Mouse (Mus musculus) heart, embryonic 12.5 days (tissue): ENCODE data around the gene Pde4d. TPM values are rescaled to one million over a fixed set of nuclear protein-coding genes. Genes with fewer than 3 reads are reported as not detected.

Experiments
- ATAC-seq: fragments of 200-750 bp; cut with Nextera tagmentation; 2 replicates; pipeline ENCODE4 v1.8.0; 2017; ENCODE audit warnings: moderate TSS enrichment, moderate library complexity; ENCODE audit not compliant: insufficient number of reproducible peaks, low FRiP score
- H3K27ac ChIP-seq: fragments of 300-500 bp; sonication (generic); 2 replicates; pipeline ENCODE4 v1.5.1; 2016; ENCODE audit warnings: mild to moderate bottlenecking, moderate library complexity; ENCODE audit not compliant: poor library complexity, severe bottlenecking
- H3K27me3 ChIP-seq: fragments of 300-500 bp; sonication (generic); replicated peaks from 2 replicates; pipeline ENCODE4 v1.6.1; 2016; ENCODE audit warnings: mild to moderate bottlenecking, moderate library complexity
- H3K36me3 ChIP-seq: fragments of 300-500 bp; sonication (generic); 2 replicates; pipeline ENCODE4 v1.6.1; 2016; ENCODE audit warnings: mild to moderate bottlenecking, moderate library complexity
- H3K4me1 ChIP-seq: fragments of 300-500 bp; sonication (generic); replicated peaks from 2 replicates; pipeline ENCODE4 v1.6.1; 2016; ENCODE audit warnings: mild to moderate bottlenecking
- H3K4me2 ChIP-seq: fragments of 300-500 bp; sonication (generic); 2 replicates; pipeline ENCODE4 v1.6.1; 2016; ENCODE audit warnings: mild to moderate bottlenecking, moderate library complexity
- H3K4me3 ChIP-seq: fragments of 300-500 bp; sonication (generic); 2 replicates; pipeline ENCODE4 v1.5.1; 2016; ENCODE audit warnings: mild to moderate bottlenecking
- H3K9ac ChIP-seq: fragments of 300-500 bp; sonication (generic); 2 replicates; pipeline ENCODE4 v1.6.1; 2016; ENCODE audit warnings: mild to moderate bottlenecking, moderate library complexity
- H3K9me3 ChIP-seq: fragments of 300-500 bp; sonication (generic); replicated peaks from 2 replicates; pipeline ENCODE4 v1.6.1; 2016; ENCODE audit warnings: mild to moderate bottlenecking, moderate library complexity
- WGBS: fragments of 180-500 bp; shearing (Covaris S2); methylation state at CpG from one replicate; pipeline ENCODE4 v1.1.7; 2016; 5-methylcytosine and 5-hydroxymethylcytosine counted together
- polyA plus RNA-seq: library from polyadenylated mRNA; unstranded; fragments of >200 nt; fragmentation: Nextera tagmentation; extraction: Ambion mirVana; gene quantifications from 2 replicates; pipeline ENCODE4 v1.2.1, GENCODE M21; 2016

The Pde4d gene
- polyA plus RNA-seq, 1 experiment from 2014 or later: 34.2 TPM

DNA sequence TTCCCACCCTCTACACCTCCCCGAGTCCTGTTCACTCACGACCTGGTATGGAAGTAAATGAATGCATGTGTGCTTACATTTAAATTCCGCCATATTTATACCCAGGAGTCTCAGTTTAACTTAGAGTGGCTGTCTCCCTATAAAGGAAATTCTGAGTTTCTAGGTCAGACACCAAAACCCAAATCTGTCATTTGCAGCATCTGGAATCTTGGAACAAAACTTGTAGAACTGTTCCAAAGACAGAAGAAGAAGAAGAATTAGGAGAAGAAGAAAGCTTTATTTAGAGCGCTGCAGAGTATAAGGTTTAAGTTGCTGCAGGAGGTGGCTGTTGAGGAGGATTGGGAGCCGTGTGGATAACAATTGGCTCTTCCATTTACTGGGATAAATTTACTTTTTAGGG lies 1179.5 kb downstream of the Pde4d start:
- no peak for ATAC-seq
- Histone ChIP-seq H3K27ac (no peak overlapping the region), H3K4me3 (no peak overlapping the region), H3K9me3 (no peaks in the 10 kb centered on the region), H3K27me3 (no peaks in the 10 kb centered on the region), H3K36me3 (no peaks in the 10 kb centered on the region), H3K4me1 (peaks cover 34% of the 10 kb centered on the region), H3K9ac (no peak overlapping the region), H3K4me2 (no peak overlapping the region)
- WGBS: 84% methylated on average over 5 of the region's 5 CpGs

- Histone ChIP-seq H3K4me3 (no peak overlapping the region), H3K9me3 (no peaks in the 10 kb centered on the region), H3K9ac (no peak overlapping the region), H3K27ac (peak overlapping the region; percentile 93), H3K4me1 (peaks cover 36% of the 10 kb centered on the region), H3K27me3 (no peaks in the 10 kb centered on the region), H3K4me2 (peak overlapping the region; percentile 54), H3K36me3 (no peaks in the 10 kb centered on the region)
- 18% methylated on average over 10 of the region's 10 CpGs for WGBS
- no peak for ATAC-seq
Observed at GRCm38 (mm10) chr13:109631399-109632026, 1181.8 kb downstream of the Pde4d start.

DNA sequence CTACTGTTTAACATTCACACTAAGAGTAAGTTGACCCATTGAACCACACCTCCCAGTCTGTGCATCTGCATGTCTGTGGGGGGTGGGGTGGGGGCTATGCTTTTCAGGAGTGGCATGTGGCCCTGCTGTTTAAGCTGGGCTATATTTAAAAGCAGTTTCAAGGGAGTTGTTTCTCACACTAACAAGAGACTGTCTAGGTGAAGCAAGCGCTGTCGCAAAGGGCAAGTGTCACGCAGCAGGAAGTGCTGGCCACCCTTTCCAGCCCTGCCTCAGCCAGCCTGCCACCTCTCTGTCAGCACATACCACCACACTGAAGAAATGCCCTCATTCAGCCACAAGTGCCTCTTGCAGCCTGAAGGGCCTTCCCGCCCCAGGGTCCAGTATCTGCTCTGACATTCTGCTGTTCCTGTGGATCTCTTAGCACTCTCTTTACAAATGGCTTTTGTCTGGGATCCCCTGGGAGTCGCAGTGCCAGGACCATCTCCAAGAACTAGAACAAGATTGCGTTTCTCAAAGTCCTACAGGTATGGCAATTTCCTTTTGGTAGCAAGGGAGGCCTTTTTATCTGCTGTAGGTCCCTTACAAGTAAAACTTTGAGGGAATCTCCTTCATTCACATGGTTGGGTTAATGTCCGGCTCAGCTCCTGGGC lies 1182.8 kb downstream of the Pde4d start:
- 7% methylated on average over 7 of the region's 7 CpGs for WGBS
- peaks cover 6% of the 10 kb centered on the region; the same call in 1 of the 2 replicates for H3K36me3 ChIP-seq
- H3K27me3 ChIP-seq: no peaks in the 10 kb centered on the region
- peak overlapping the region; percentile 93 for H3K27ac ChIP-seq
- H3K4me3 ChIP-seq: peak overlapping the region; percentile 50
- no peaks in the 10 kb centered on the region for H3K9me3 ChIP-seq
- peak overlapping the region; percentile 74 for H3K9ac ChIP-seq
- peak; percentile 83 for ATAC-seq
- H3K4me2 ChIP-seq: peak overlapping the region; percentile 62
- H3K4me1 ChIP-seq: peaks cover 43% of the 10 kb centered on the region

DNA sequence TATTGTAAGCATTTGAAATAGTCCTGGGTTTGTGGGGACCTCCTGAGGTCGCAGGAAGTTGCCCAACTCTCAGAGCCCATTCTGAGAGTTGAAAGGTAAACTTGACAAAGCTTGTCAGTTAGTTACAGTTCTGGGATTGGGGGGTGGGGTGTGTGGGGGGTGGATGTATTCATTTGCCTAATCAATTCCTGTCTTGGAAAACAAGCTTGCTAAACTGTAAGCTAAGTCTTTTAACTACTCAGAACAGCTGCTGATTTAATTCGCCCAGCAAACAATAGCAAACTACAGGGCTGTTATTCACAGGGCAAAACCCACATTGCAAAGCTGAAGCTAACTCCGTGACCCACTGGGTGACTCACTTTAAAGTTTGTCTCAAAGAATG lies 1183.3 kb downstream of the Pde4d start:
- no peaks in the 10 kb centered on the region for H3K27me3 ChIP-seq
- peak overlapping the region; percentile 93 for H3K27ac ChIP-seq
- H3K36me3 ChIP-seq: peaks cover 6% of the 10 kb centered on the region; the same call in 1 of the 2 replicates
- peak overlapping the region; percentile 62 for H3K4me2 ChIP-seq
- no peaks in the 10 kb centered on the region for H3K9me3 ChIP-seq
- H3K9ac ChIP-seq: peak overlapping the region; percentile 74
- WGBS: 17% methylated on average over 3 of the region's 3 CpGs
- H3K4me3 ChIP-seq: peak overlapping the region; percentile 50
- no peak for ATAC-seq
- peaks cover 46% of the 10 kb centered on the region for H3K4me1 ChIP-seq

- H3K4me1 ChIP-seq: peaks cover 54% of the 10 kb centered on the region
- H3K4me3 ChIP-seq: no peak overlapping the region
- no peak overlapping the region for H3K27ac ChIP-seq
- no peak overlapping the region for H3K9ac ChIP-seq
- ATAC-seq: no peak
- H3K27me3 ChIP-seq: no peaks in the 10 kb centered on the region
- 66% methylated on average over 10 of the region's 10 CpGs for WGBS
- H3K9me3 ChIP-seq: no peaks in the 10 kb centered on the region
- H3K4me2 ChIP-seq: peak overlapping the region; percentile 17
- H3K36me3 ChIP-seq: peaks cover 6% of the 10 kb centered on the region; the same call in 1 of the 2 replicates
Observed at GRCm38 (mm10) chr13:109635901-109636520, 1186.3 kb downstream of the Pde4d start.

DNA sequence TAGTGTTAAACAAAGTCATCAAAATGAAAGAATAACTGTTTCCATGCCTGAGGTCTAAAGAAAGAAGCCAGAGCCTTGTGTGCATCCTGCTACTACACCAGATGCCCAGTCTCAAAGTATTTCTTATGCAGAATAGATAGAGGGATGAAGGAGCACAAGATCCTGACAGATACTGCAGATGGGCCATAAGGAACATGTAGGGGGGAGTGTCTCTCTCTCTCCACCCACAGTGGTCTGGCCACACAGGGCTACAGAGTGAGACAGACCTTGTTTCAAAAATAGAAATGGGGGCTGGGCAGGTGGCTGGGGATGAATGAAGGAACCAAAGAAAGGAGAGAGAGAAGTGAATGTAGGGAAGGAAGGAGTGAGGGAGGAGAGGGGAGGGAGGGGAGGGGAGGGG lies 1188.5 kb downstream of the Pde4d start:
- Histone ChIP-seq H3K9me3 (no peaks in the 10 kb centered on the region), H3K27ac (peak overlapping the region; percentile 27; the same call in 1 of the 2 replicates), H3K27me3 (no peaks in the 10 kb centered on the region), H3K36me3 (peaks cover 6% of the 10 kb centered on the region; the same call in 1 of the 2 replicates), H3K4me2 (no peak overlapping the region), H3K9ac (no peak overlapping the region), H3K4me3 (no peak overlapping the region), H3K4me1 (peaks cover 46% of the 10 kb centered on the region)
- no peak for ATAC-seq

GRCm38 (mm10) chr13:109639286-109639685 lies 1189.5 kb downstream of the Pde4d start:
- peaks cover 53% of the 10 kb centered on the region for H3K4me1 ChIP-seq
- no peak for ATAC-seq
- WGBS: 73% methylated on average over 6 of the region's 6 CpGs

GRCm38 (mm10) chr13:109641562-109641961 lies 1191.8 kb downstream of the Pde4d start:
- peak overlapping the region; percentile 48; the same call in 1 of the 2 replicates for H3K27ac ChIP-seq
- H3K9me3 ChIP-seq: no peaks in the 10 kb centered on the region
- WGBS: 60% methylated on average over 6 of the region's 6 CpGs

More at GRCm38 (mm10) chr13:109639286-109639685, 1189.5 kb downstream of the Pde4d start:
- Histone ChIP-seq H3K4me2 (no peak overlapping the region), H3K4me3 (no peak overlapping the region), H3K9me3 (no peaks in the 10 kb centered on the region), H3K9ac (no peak overlapping the region), H3K27me3 (no peaks in the 10 kb centered on the region), H3K36me3 (peaks cover 6% of the 10 kb centered on the region; the same call in 1 of the 2 replicates), H3K27ac (no peak overlapping the region)

GRCm38 (mm10) chr13:109643419-109643818 lies 1193.7 kb downstream of the Pde4d start:
- Histone ChIP-seq H3K4me3 (no peak overlapping the region), H3K4me1 (peaks cover 62% of the 10 kb centered on the region), H3K9ac (no peak overlapping the region), H3K27me3 (no peaks in the 10 kb centered on the region), H3K4me2 (no peak overlapping the region), H3K27ac (no peak overlapping the region), H3K9me3 (no peaks in the 10 kb centered on the region), H3K36me3 (no peaks in the 10 kb centered on the region)
- ATAC-seq: no peak
- WGBS: 68% methylated on average over 3 of the region's 3 CpGs

More at GRCm38 (mm10) chr13:109641562-109641961, 1191.8 kb downstream of the Pde4d start:
- ATAC-seq: no peak
- Histone ChIP-seq H3K36me3 (peaks cover 6% of the 10 kb centered on the region; the same call in 1 of the 2 replicates), H3K4me3 (no peak overlapping the region), H3K4me1 (peaks cover 61% of the 10 kb centered on the region), H3K4me2 (no peak overlapping the region), H3K9ac (no peak overlapping the region; the same call in 1 of the 2 replicates), H3K27me3 (no peaks in the 10 kb centered on the region)

DNA sequence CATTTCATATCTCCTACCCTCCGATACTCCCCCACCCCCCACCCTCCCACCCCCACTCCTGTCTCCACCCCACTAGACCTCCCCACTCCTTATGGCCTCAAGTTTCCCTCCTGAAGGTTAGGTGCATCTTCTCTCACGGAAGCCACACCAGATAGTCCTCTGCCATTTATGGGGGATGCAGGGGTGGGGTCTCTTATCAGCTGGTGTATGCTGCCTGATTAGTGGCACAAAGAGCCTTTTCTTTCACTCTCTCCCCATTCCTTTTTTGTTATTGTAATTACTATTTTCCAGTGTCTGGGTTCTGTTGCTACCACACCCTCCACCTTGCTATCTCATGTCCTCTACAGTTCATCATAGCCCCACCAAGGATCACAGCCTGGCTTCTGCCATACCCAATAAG lies 1194.3 kb downstream of the Pde4d start:
- Histone ChIP-seq H3K27me3 (no peaks in the 10 kb centered on the region), H3K36me3 (no peaks in the 10 kb centered on the region), H3K9me3 (no peaks in the 10 kb centered on the region), H3K4me3 (no peak overlapping the region), H3K4me2 (no peak overlapping the region), H3K4me1 (peaks cover 56% of the 10 kb centered on the region), H3K9ac (no peak overlapping the region), H3K27ac (peak overlapping the region; percentile 39; the same call in 1 of the 2 replicates)
- 22% methylated on average over 2 of the region's 2 CpGs for WGBS
- ATAC-seq: peak; percentile 31; the same call in 1 of the 2 replicates

GRCm38 (mm10) chr13:109645284-109645909 lies 1195.6 kb downstream of the Pde4d start:
- ATAC-seq: no peak
- Histone ChIP-seq H3K9me3 (no peaks in the 10 kb centered on the region), H3K27me3 (no peaks in the 10 kb centered on the region), H3K9ac (no peak overlapping the region), H3K4me2 (peak overlapping the region; percentile 47), H3K36me3 (no peaks in the 10 kb centered on the region), H3K4me3 (no peak overlapping the region), H3K27ac (peak overlapping the region; percentile 51; the same call in 1 of the 2 replicates), H3K4me1 (peaks cover 54% of the 10 kb centered on the region)
- WGBS: 28% methylated on average over 10 of the region's 10 CpGs
